Comparison of ENCODE assay signal across 8 mouse cellular contexts in the genomic region with DNA sequence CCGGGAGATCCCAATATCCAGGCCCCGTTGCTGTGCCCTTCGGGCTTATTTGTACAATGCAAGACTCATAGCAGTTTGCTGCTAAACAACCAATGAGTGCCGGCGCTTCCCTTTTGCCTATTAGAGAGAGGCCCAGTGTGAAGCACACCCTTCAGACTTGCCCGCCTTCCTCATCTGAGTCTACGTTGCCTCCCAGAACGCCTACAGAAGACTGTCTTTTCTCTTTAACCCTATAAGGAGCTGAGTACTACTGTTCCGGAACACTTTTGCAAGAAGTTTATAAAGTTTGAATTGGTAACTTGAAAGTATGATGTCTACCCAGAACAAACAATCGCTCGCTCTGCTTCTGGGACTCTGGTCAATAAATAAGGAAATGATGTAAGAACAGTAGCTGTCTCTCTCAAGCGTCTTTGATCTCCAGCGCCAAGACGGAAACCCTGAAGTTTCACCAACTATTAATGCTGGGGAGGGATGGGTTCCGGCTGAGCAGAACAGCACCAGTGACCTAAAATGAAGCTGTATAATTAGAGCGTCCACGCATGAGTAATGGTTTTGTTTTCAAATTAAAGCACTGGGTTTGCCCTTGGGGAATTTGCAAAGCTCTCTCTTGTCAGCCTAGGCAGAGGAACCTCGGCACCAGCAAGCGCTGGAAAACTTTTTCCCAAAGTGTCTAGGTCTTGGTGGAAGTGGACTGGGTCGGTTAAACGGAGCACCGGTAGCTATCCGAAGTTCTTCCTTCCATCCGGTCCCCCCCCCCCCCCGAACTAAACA. TPM values are rescaled to one million over a fixed set of nuclear protein-coding genes. Genes with fewer than 3 reads are reported as not detected.
A peak's percentile ranks its signal among the peaks of the same experiment; 100 is the strongest.
DNase-seq lines count a peak whose midpoint lies in the region; ATAC-seq lines count a peak whose summit lies in the region.

No protein-coding gene starts in this region.

- WGBS in intestine, embryonic 14.5 days: 6% methylated on average over 23 of the region's 25 CpGs
- WGBS in liver, embryonic 15.5 days (ENCODE audit: insufficient replicate concordance): 2% methylated on average over 24 of the region's 25 CpGs

- H3K27me3 ChIP-seq in intestine, embryonic 14.5 days (replicated peaks; ENCODE audit: control insufficient read depth, insufficient read depth, low read length): no peaks in the 10 kb centered on the region
- H3K27me3 ChIP-seq in liver, embryonic 15.5 days: no peaks in the 10 kb centered on the region

- peak overlapping the region; percentile 74 for H3K9ac ChIP-seq in intestine, embryonic 14.5 days (ENCODE audit: low read length)
- H3K9ac ChIP-seq in liver, embryonic 15.5 days: peak overlapping the region; percentile 93

- peak overlapping the region; percentile 65 for H3K4me3 ChIP-seq in intestine, embryonic 14.5 days (ENCODE audit: low read depth, low read length)
- peak overlapping the region; percentile 78 for H3K4me3 ChIP-seq in liver, embryonic 15.5 days (replicated peaks)

- peak overlapping the region; percentile 65 for H3K4me2 ChIP-seq in intestine, embryonic 14.5 days (ENCODE audit: low read length)
- H3K4me2 ChIP-seq in liver, embryonic 15.5 days: peak overlapping the region; percentile 75

- H3K27ac ChIP-seq in intestine, embryonic 14.5 days (ENCODE audit: low read depth): peak overlapping the region; percentile 80
- peak overlapping the region; percentile 96 for H3K27ac ChIP-seq in liver, embryonic 15.5 days (replicated peaks)

- H3K36me3 ChIP-seq in intestine, embryonic 14.5 days (ENCODE audit: control insufficient read depth, insufficient read depth, low read length): no peaks in the 10 kb centered on the region
- H3K36me3 ChIP-seq in liver, embryonic 15.5 days (replicated peaks): peaks cover 33% of the 10 kb centered on the region

- intact Hi-C loops in left cerebral cortex, postnatal 10 days (cut with DNase I): loop anchor here (5.0 kb wide), 1 partner anchor 85 kb away; the partner anchor contains the start of gene Asb4
- intact Hi-C loops in gastrocnemius, postnatal 14 days (cut with DNase I; ENCODE audit: low total_unique reads): no loop called here

- peak; percentile 55 for ATAC-seq in intestine, embryonic 14.5 days (replicated peaks; ENCODE audit: low FRiP score, low TSS enrichment, low read depth)
- peak; percentile 88 for ATAC-seq in liver, embryonic 15.5 days (ENCODE audit: insufficient read depth)

- peak; percentile 6 to 57 for DNase-seq in left cerebral cortex, postnatal 10 days (ENCODE audit: extremely low spot score in 1 of 2, low spot score in 2 of 2)
- DNase-seq in left cerebral cortex, adult 8-10 months (ENCODE audit: low spot score in 2 of 2): no peak
- peak; percentile 90 for DNase-seq in c-Kit-positive CD71-positive TER-119-positive erythroid progenitor cells, embryonic 14.5 days (ENCODE audit: low spot score)
- peak; percentile 23 for DNase-seq in gastrocnemius, postnatal 14 days
- peak; percentile 71 for DNase-seq in intestine, embryonic 14.5 days (ENCODE audit: low spot score)
- peak; percentile 57 for DNase-seq in neural tube, embryonic 10.5 days (ENCODE audit: extremely low spot score, low spot score)
- DNase-seq in testis, postnatal 14 days (ENCODE audit: low spot score): peak; percentile 31

- H3K9me3 ChIP-seq in intestine, embryonic 14.5 days (ENCODE audit: control insufficient read depth, low read length): no peaks in the 10 kb centered on the region
- H3K9me3 ChIP-seq in liver, embryonic 15.5 days (replicated peaks): no peaks in the 10 kb centered on the region

- H3K4me1 ChIP-seq in intestine, embryonic 14.5 days (replicated peaks; ENCODE audit: control insufficient read depth, insufficient read depth, low read length): no peaks in the 10 kb centered on the region
- peaks cover 57% of the 10 kb centered on the region for H3K4me1 ChIP-seq in liver, embryonic 15.5 days (replicated peaks)

RNA-seq across cellular contexts. Expression of gene Pon2, which starts 0.7 kb away (rescaled TPM):
- total RNA-seq in left cerebral cortex, postnatal 10 days (2021): 10 to 100 TPM; 17.6 to 18.7 TPM
- total RNA-seq in left cerebral cortex, adult 8-10 months (2022): 10 to 100 TPM; 20.8 to 24.2 (median 23.0) TPM
- total RNA-seq in gastrocnemius, postnatal 14 days (2021): 10 to 100 TPM; 16.1 to 17.1 TPM
- 35.3 and 35.9 TPM in 2 replicates for polyA plus RNA-seq in intestine, embryonic 14.5 days (2014; fragmentation: Nextera tagmentation; extraction: Ambion mirVana)
- polyA plus RNA-seq in liver, embryonic 15.5 days (2015; fragmentation: Nextera tagmentation; extraction: Ambion mirVana): 48.2 and 52.1 TPM in 2 replicates

RNA-seq across cellular contexts. Expression of gene Pon3, which starts 41.4 kb away (rescaled TPM):
- 1 to 10 TPM; 2.2 to 2.4 TPM for total RNA-seq in left cerebral cortex, postnatal 10 days (2021)
- total RNA-seq in left cerebral cortex, adult 8-10 months (2022): 1 to 10 TPM; 2.2 to 4.9 (median 3.9) TPM
- total RNA-seq in gastrocnemius, postnatal 14 days (2021): 10 to 100 TPM; 20.6 to 29.9 TPM
- polyA plus RNA-seq in intestine, embryonic 14.5 days (2014; fragmentation: Nextera tagmentation; extraction: Ambion mirVana): 12.2 and 13.3 TPM in 2 replicates
- 20.6 and 23.0 TPM in 2 replicates for polyA plus RNA-seq in liver, embryonic 15.5 days (2015; fragmentation: Nextera tagmentation; extraction: Ambion mirVana)

Comparison
In these comparisons a context has a peak if more than half of its experiments do, and no peak if none do; other contexts are left out.
1. DNase-seq: peak in left cerebral cortex, postnatal 10 days (2 of 2), c-Kit-positive CD71-positive TER-119-positive erythroid progenitor cells, embryonic 14.5 days (single experiment), gastrocnemius, postnatal 14 days (single experiment), intestine, embryonic 14.5 days (single experiment), neural tube, embryonic 10.5 days (single experiment) and testis, postnatal 14 days (single experiment); none in left cerebral cortex, adult 8-10 months (0 of 2).